Mouse (Mus musculus): ENCODE data around the gene Ppp4r2.

DNA sequence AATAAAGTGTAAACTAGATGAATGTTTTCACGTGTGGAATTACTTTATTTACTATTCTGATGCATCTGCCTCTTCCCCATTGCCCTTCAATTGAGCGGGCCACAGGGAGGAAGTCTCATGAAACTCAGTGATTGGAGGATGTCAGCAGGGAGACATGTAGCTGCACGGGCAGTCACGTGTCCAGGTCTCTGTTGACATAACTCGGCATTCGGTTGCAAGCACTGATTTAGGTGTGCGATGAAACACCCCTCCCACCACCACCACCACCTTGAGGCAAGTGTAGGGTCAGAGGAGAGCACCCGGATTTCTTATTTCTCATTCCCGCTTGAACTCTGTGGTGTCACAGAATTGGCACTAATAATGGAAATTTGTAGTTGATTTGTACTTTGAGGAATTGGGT is 36.5 kb downstream of the Ppp4r2 start:
- TF ChIP-seq CTCF (IDR thresholded peaks at IDR 0.05; ENCODE audit: borderline replicate concordance, insufficient read depth, low read length) (no peak), POLR2A (IDR thresholded peaks at IDR 0.05; ENCODE audit: low read depth, low read length) (no peak)
